Mouse (Mus musculus) heart, adult 8-10 months (tissue): ENCODE results near the gene Serpinb8. TPM values are rescaled to one million over a fixed set of nuclear protein-coding genes. Genes with fewer than 3 reads are reported as not detected.
A peak's percentile ranks its signal among the peaks of the same experiment; 100 is the strongest.

ENCODE experiments used
- DNase-seq: peaks from one replicate; pipeline ENCODE4 v3.0.0; 2022; ENCODE audit warnings: low spot score
- total RNA-seq, 4 experiments: library from RNA; stranded (reverse); gene quantifications; 2 replicates each; pipeline ENCODE4 v1.2.4; 2022

The Serpinb8 gene
- 1 to 10 TPM; 1.8 to 4.0 (median 2.5) TPM for total RNA-seq

- peak; percentile 60 for DNase-seq
Measured at GRCm38 (mm10) chr1:107589691-107590470, at the start of gene Serpinb8. TSS of gene Serpinb8 (plus strand) at chr1:107590006.

- DNase-seq, result no peak
Measured at GRCm38 (mm10) chr1:107559494-107559893, 30.3 kb upstream of the Serpinb8 start.

- DNase-seq, result no peak
Measured at GRCm38 (mm10) chr1:107562110-107562509, 27.7 kb upstream of the Serpinb8 start.

GRCm38 (mm10) chr1:107565644-107566043 lies 24.2 kb upstream of the Serpinb8 start:
- DNase-seq, result peak; percentile 21

GRCm38 (mm10) chr1:107576094-107576493 lies 13.7 kb upstream of the Serpinb8 start:
- DNase-seq, result no peak

- DNase-seq, result no peak
Measured at GRCm38 (mm10) chr1:107577514-107577913, 12.3 kb upstream of the Serpinb8 start.

GRCm38 (mm10) chr1:107581220-107581619 lies 8.6 kb upstream of the Serpinb8 start:
- no peak for DNase-seq

GRCm38 (mm10) chr1:107582900-107583299 lies 6.9 kb upstream of the Serpinb8 start:
- no peak for DNase-seq

- peak; percentile 24 for DNase-seq
Measured at GRCm38 (mm10) chr1:107583958-107584376, 5.8 kb upstream of the Serpinb8 start.

GRCm38 (mm10) chr1:107584932-107585331 lies 4.9 kb upstream of the Serpinb8 start:
- DNase-seq, result no peak

- DNase-seq, result no peak
Measured at GRCm38 (mm10) chr1:107586196-107586595, 3.6 kb upstream of the Serpinb8 start.

- no peak for DNase-seq
Measured at GRCm38 (mm10) chr1:107588206-107588605, 1.6 kb upstream of the Serpinb8 start.

GRCm38 (mm10) chr1:107588642-107589041 lies 1.2 kb upstream of the Serpinb8 start:
- no peak for DNase-seq

- DNase-seq, result no peak
Measured at GRCm38 (mm10) chr1:107592644-107593043, 2.8 kb downstream of the Serpinb8 start.

GRCm38 (mm10) chr1:107593469-107593868 lies 3.7 kb downstream of the Serpinb8 start:
- DNase-seq, result no peak

- DNase-seq, result no peak
Measured at GRCm38 (mm10) chr1:107596874-107597273, 7.1 kb downstream of the Serpinb8 start.

GRCm38 (mm10) chr1:107598476-107598875 lies 8.7 kb downstream of the Serpinb8 start:
- DNase-seq, result no peak

GRCm38 (mm10) chr1:107608942-107609341 lies 19.1 kb downstream of the Serpinb8 start:
- no peak for DNase-seq

- DNase-seq, result no peak
Measured at GRCm38 (mm10) chr1:107614087-107614486, 24.3 kb downstream of the Serpinb8 start.

GRCm38 (mm10) chr1:107622017-107622416 lies 32.2 kb downstream of the Serpinb8 start:
- no peak for DNase-seq

GRCm38 (mm10) chr1:107635936-107636335 lies 46.1 kb downstream of the Serpinb8 start:
- DNase-seq, result peak; percentile 1

- DNase-seq, result no peak
Measured at GRCm38 (mm10) chr1:107638056-107638455, 48.2 kb downstream of the Serpinb8 start.

- no peak for DNase-seq
Measured at GRCm38 (mm10) chr1:107638459-107638858, 48.7 kb downstream of the Serpinb8 start.
